Mouse (Mus musculus): ENCODE measurements around the gene Mpeg1. TPM values are rescaled to one million over a fixed set of nuclear protein-coding genes. Genes with fewer than 3 reads are reported as not detected.
A peak's percentile ranks its signal among the peaks of the same experiment; 100 is the strongest.

The Mpeg1 gene
- polyA plus RNA-seq, 1 experiment from 2014 or later: 1.3 TPM

DNA sequence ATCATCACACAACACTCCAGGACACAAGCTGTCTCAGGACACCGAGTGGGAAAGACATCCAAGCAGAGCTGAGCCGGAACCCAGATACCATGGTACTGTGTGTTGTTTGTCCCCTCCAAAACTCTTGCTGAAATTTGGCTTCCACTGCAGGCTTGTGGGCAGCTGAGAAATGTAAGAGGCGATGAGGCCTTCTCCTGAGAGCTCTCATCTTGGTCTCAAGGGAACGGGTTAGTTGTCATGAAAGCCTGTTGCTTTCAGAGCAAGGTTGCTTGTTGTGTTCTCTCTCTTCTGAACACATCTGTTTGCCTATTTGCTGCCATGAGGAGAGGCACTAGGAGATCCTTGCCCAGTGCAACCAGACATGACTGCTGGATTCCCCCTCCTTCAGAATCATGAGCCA lies 13.4 kb downstream of the Mpeg1 start:
- no peak for ATAC-seq (ENCODE audit: low FRiP score)
- no peak overlapping the region for H3K4me2 ChIP-seq (replicated peaks)
- WGBS: 89% methylated on average over 4 of the region's 4 CpGs

GRCm38 (mm10) chr19:12475380-12476250 lies 15.0 kb downstream of the Mpeg1 start:
- Histone ChIP-seq H3K27me3 (ENCODE audit: control insufficient read depth, insufficient read depth, low read length) (no peaks in the 10 kb centered on the region), H3K4me2 (replicated peaks) (no peak overlapping the region), H3K9ac (no peak overlapping the region), H3K4me1 (replicated peaks; ENCODE audit: control insufficient read depth, insufficient read depth, low read length) (peaks cover 9% of the 10 kb centered on the region), H3K36me3 (replicated peaks; ENCODE audit: control insufficient read depth, insufficient read depth) (peaks cover 90% of the 10 kb centered on the region), H3K27ac (peak overlapping the region; percentile 71), H3K9me3 (ENCODE audit: control insufficient read depth, low read length) (no peaks in the 10 kb centered on the region), H3K4me3 (replicated peaks; ENCODE audit: low read length) (no peak overlapping the region)
- 52% methylated on average over 15 of the region's 15 CpGs for WGBS
- DNase-seq (ENCODE audit: low spot score) (peak; percentile 83), ATAC-seq (ENCODE audit: low FRiP score) (peak; percentile 94)

More for the DNA sequence above, 13.4 kb downstream of the Mpeg1 start:
- Histone ChIP-seq H3K9me3 (ENCODE audit: control insufficient read depth, low read length) (no peaks in the 10 kb centered on the region), H3K4me1 (replicated peaks; ENCODE audit: control insufficient read depth, insufficient read depth, low read length) (peaks cover 9% of the 10 kb centered on the region), H3K36me3 (replicated peaks; ENCODE audit: control insufficient read depth, insufficient read depth) (peaks cover 84% of the 10 kb centered on the region), H3K4me3 (replicated peaks; ENCODE audit: low read length) (no peak overlapping the region), H3K9ac (no peak overlapping the region), H3K27me3 (ENCODE audit: control insufficient read depth, insufficient read depth, low read length) (no peaks in the 10 kb centered on the region), H3K27ac (no peak overlapping the region)
- DNase-seq (ENCODE audit: low spot score): no peak

DNA sequence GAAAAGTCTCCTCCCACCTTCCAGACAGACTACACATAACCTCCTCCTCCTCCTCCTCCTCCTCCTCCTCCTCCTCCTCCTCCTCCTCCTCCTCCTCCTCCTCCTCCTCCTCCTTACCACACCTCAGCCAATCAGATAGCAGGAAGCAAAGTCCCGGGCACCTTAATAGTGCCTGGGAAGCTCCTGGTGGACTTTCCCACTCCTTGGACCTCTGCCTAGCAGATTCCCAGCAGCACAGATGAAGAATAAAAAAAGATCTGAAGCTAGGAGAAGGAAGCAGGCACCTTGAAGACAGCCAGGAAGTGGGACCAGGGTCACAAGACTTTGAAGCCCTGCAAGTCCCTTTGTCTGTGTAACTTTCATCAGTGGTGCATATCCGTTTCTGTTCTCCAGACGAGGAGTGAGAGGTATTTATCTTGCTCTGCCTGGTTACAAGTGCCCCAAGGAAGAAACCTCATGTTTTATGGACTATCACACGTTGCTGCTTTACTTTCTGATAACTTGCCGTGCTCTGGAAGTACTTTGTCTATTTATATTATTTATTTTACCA lies 16.2 kb downstream of the Mpeg1 start:
- WGBS: 57% methylated on average over 5 of the region's 5 CpGs

GRCm38 (mm10) chr19:12478369-12478768 lies 17.8 kb downstream of the Mpeg1 start:
- DNase-seq (ENCODE audit: low spot score) (no peak), ATAC-seq (ENCODE audit: low FRiP score) (no peak)
- no peak overlapping the region for H3K4me2 ChIP-seq (replicated peaks)
- peaks cover 9% of the 10 kb centered on the region for H3K4me1 ChIP-seq (replicated peaks; ENCODE audit: control insufficient read depth, insufficient read depth, low read length)
- no peak overlapping the region for H3K9ac ChIP-seq
- H3K36me3 ChIP-seq (replicated peaks; ENCODE audit: control insufficient read depth, insufficient read depth): peaks cover 94% of the 10 kb centered on the region
- WGBS: 89% methylated on average over 6 of the region's 6 CpGs
- H3K9me3 ChIP-seq (ENCODE audit: control insufficient read depth, low read length): no peaks in the 10 kb centered on the region
- 0 out of 2 replicates have a peak overlapping the region, but pooled peaks have one; percentile 4 for H3K27ac ChIP-seq
- H3K4me3 ChIP-seq (replicated peaks; ENCODE audit: low read length): no peak overlapping the region
- H3K27me3 ChIP-seq (ENCODE audit: control insufficient read depth, insufficient read depth, low read length): no peaks in the 10 kb centered on the region

More for the DNA sequence above, 16.2 kb downstream of the Mpeg1 start:
- Histone ChIP-seq H3K36me3 (replicated peaks; ENCODE audit: control insufficient read depth, insufficient read depth) (peaks cover 94% of the 10 kb centered on the region), H3K4me2 (replicated peaks) (no peak overlapping the region), H3K27me3 (ENCODE audit: control insufficient read depth, insufficient read depth, low read length) (no peaks in the 10 kb centered on the region), H3K27ac (no peak overlapping the region), H3K4me1 (replicated peaks; ENCODE audit: control insufficient read depth, insufficient read depth, low read length) (peaks cover 9% of the 10 kb centered on the region), H3K9me3 (ENCODE audit: control insufficient read depth, low read length) (no peaks in the 10 kb centered on the region), H3K4me3 (replicated peaks; ENCODE audit: low read length) (no peak overlapping the region), H3K9ac (no peak overlapping the region)
- no peak for ATAC-seq (ENCODE audit: low FRiP score)
- no peak for DNase-seq (ENCODE audit: low spot score)

DNA sequence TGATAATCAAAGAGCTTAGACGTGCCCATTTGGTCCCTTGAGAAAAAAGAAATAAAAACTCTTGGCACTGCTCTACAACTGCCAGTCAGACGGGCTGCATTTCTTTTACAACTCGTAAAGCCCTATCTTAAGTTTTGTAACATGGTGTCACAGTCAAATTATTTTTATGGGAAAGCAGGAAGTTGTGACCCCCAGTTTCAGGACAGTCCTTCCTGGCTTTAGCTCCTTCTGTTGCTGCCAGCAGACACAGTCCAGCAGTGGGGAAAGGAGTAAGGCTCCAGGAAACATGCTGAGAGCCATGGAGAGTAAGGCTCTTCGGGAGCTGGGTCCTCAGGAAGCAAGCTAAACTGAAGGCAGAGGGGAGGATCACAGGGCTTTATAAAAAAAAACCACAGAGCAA lies 23.2 kb downstream of the Mpeg1 start:
- Histone ChIP-seq H3K4me1 (replicated peaks; ENCODE audit: control insufficient read depth, insufficient read depth, low read length) (peaks cover 10% of the 10 kb centered on the region), H3K36me3 (replicated peaks; ENCODE audit: control insufficient read depth, insufficient read depth) (peaks cover 76% of the 10 kb centered on the region), H3K27ac (no peak overlapping the region), H3K4me3 (replicated peaks; ENCODE audit: low read length) (no peak overlapping the region), H3K27me3 (ENCODE audit: control insufficient read depth, insufficient read depth, low read length) (no peaks in the 10 kb centered on the region), H3K4me2 (replicated peaks) (no peak overlapping the region), H3K9me3 (ENCODE audit: control insufficient read depth, low read length) (no peaks in the 10 kb centered on the region), H3K9ac (no peak overlapping the region)
- no peak for ATAC-seq (ENCODE audit: low FRiP score)
- DNase-seq (ENCODE audit: low spot score): no peak
- WGBS: 69% methylated on average over 4 of the region's 4 CpGs

DNA sequence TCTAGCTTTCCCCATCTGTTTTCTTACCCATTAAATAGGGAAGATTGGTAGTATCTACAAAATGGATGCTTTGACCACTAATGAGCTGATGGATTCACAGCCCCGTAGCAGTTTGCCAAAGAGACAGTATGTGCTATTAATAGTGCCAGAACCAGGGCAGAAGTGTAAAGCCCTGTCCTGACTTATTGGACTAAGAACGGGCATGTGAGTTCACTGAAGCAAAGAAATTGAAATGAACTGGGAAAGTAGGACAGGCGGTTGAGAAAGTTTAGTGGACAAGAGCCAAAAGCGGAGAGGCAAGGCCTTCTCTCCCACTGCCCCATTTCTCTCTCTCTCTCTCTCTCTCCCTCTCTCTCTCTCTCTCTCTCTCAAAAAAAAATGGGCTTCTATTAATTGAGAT lies 23.6 kb downstream of the Mpeg1 start:
- Histone ChIP-seq H3K27ac (no peak overlapping the region), H3K9me3 (ENCODE audit: control insufficient read depth, low read length) (no peaks in the 10 kb centered on the region), H3K4me2 (replicated peaks) (no peak overlapping the region), H3K36me3 (replicated peaks; ENCODE audit: control insufficient read depth, insufficient read depth) (peaks cover 72% of the 10 kb centered on the region), H3K4me3 (replicated peaks; ENCODE audit: low read length) (no peak overlapping the region), H3K9ac (no peak overlapping the region), H3K27me3 (ENCODE audit: control insufficient read depth, insufficient read depth, low read length) (no peaks in the 10 kb centered on the region), H3K4me1 (replicated peaks; ENCODE audit: control insufficient read depth, insufficient read depth, low read length) (peaks cover 14% of the 10 kb centered on the region)
- DNase-seq (ENCODE audit: low spot score) (no peak), ATAC-seq (ENCODE audit: low FRiP score) (no peak)
- 63% methylated on average over 4 of the region's 4 CpGs for WGBS

DNA sequence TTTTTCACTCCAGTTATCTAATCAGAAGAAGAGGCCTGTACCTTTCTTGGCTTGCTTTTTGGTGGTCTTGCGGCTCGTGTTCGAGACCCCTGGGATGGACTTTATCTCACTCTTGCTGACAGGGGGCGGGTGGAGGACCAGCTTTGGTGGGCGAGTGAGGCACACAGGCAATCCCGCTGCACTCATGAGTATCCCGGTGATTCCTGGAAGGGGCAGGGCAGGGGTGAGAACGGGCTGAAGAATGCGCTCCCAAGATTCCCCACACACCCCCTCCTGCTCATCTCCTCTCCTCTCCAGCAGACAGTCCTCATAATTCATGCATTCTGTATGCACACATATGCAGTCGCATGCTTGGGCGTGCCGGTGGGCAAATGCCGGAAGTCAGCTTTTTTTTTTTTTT lies 24.6 kb downstream of the Mpeg1 start:
- Histone ChIP-seq H3K9ac (no peak overlapping the region), H3K27ac (peak overlapping the region; percentile 47; the same call in 1 of the 2 replicates), H3K4me1 (replicated peaks; ENCODE audit: control insufficient read depth, insufficient read depth, low read length) (peaks cover 22% of the 10 kb centered on the region), H3K4me2 (replicated peaks) (no peak overlapping the region), H3K27me3 (ENCODE audit: control insufficient read depth, insufficient read depth, low read length) (no peaks in the 10 kb centered on the region), H3K4me3 (replicated peaks; ENCODE audit: low read length) (no peak overlapping the region), H3K9me3 (ENCODE audit: control insufficient read depth, low read length) (no peaks in the 10 kb centered on the region), H3K36me3 (replicated peaks; ENCODE audit: control insufficient read depth, insufficient read depth) (peaks cover 68% of the 10 kb centered on the region)
- DNase-seq (ENCODE audit: low spot score) (no peak), ATAC-seq (ENCODE audit: low FRiP score) (no peak)
- 78% methylated on average over 13 of the region's 13 CpGs for WGBS

GRCm38 (mm10) chr19:12485631-12486030 lies 25.1 kb downstream of the Mpeg1 start:
- Histone ChIP-seq H3K27me3 (ENCODE audit: control insufficient read depth, insufficient read depth, low read length) (no peaks in the 10 kb centered on the region), H3K9ac (no peak overlapping the region), H3K4me2 (replicated peaks) (no peak overlapping the region), H3K9me3 (ENCODE audit: control insufficient read depth, low read length) (no peaks in the 10 kb centered on the region), H3K4me1 (replicated peaks; ENCODE audit: control insufficient read depth, insufficient read depth, low read length) (peaks cover 27% of the 10 kb centered on the region), H3K4me3 (replicated peaks; ENCODE audit: low read length) (no peak overlapping the region), H3K27ac (no peak overlapping the region), H3K36me3 (replicated peaks; ENCODE audit: control insufficient read depth, insufficient read depth) (peaks cover 68% of the 10 kb centered on the region)
- ATAC-seq (ENCODE audit: low FRiP score) (no peak), DNase-seq (ENCODE audit: low spot score) (no peak)
- WGBS: 51% methylated on average over 3 of the region's 3 CpGs

GRCm38 (mm10) chr19:12486875-12487274 lies 26.3 kb downstream of the Mpeg1 start:
- ATAC-seq (ENCODE audit: low FRiP score) (no peak), DNase-seq (ENCODE audit: low spot score) (no peak)
- no peak overlapping the region for H3K4me3 ChIP-seq (replicated peaks; ENCODE audit: low read length)
- H3K36me3 ChIP-seq (replicated peaks; ENCODE audit: control insufficient read depth, insufficient read depth): peaks cover 68% of the 10 kb centered on the region
- no peak overlapping the region for H3K4me2 ChIP-seq (replicated peaks)
- no peaks in the 10 kb centered on the region for H3K27me3 ChIP-seq (ENCODE audit: control insufficient read depth, insufficient read depth, low read length)
- H3K9ac ChIP-seq: no peak overlapping the region
- peak overlapping the region; percentile 0; the same call in 1 of the 2 replicates for H3K27ac ChIP-seq
- no peaks in the 10 kb centered on the region for H3K9me3 ChIP-seq (ENCODE audit: control insufficient read depth, low read length)
- peaks cover 30% of the 10 kb centered on the region for H3K4me1 ChIP-seq (replicated peaks; ENCODE audit: control insufficient read depth, insufficient read depth, low read length)
- WGBS: 60% methylated on average over 6 of the region's 6 CpGs
